Mouse (Mus musculus): ENCODE measurements at regions not wholly inside any gene's neighbourhood (a gene's known extent, or its start where the extent isn't known, plus 50 kb on each side); places are given as distances from the start of the nearest gene placed in this dataset.

- no peak for DNase-seq (ENCODE audit: low spot score in 2 of 2)
Observed at GRCm38 (mm10) chr9:41223406-41223805, 61.9 kb upstream of the Ubash3b start.

- DNase-seq (ENCODE audit: low spot score in 2 of 2): no peak
Observed at GRCm38 (mm10) chr9:41222346-41223015, 61.0 kb upstream of the Ubash3b start.

- no peak for DNase-seq (ENCODE audit: low spot score in 2 of 2)
Observed at GRCm38 (mm10) chr9:41221110-41221790, 59.8 kb upstream of the Ubash3b start.

GRCm38 (mm10) chr9:41220105-41220669 is 58.7 kb upstream of the Ubash3b start:
- no peak for DNase-seq (ENCODE audit: low spot score in 2 of 2)

DNA sequence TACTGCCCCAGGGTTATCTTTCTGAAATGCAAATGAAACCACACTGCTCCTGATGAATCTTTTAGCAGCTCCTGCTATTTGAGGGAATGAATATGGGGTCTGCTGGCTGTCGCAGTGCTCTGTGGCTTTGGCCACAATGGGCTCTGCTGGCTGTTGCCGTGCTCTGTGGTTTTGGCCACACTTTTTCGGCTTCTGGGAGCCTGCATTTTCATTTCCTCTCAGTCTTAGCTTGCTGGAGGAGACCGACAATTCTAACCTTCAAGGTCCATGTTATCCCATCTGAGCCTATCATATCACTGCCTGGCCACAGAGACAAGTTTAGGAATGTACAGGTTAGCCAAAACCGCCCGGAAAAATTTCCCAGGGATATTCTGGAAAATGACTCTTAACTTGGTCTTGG is 57.2 kb upstream of the Ubash3b start:
- no peak for DNase-seq (ENCODE audit: low spot score in 2 of 2)

DNA sequence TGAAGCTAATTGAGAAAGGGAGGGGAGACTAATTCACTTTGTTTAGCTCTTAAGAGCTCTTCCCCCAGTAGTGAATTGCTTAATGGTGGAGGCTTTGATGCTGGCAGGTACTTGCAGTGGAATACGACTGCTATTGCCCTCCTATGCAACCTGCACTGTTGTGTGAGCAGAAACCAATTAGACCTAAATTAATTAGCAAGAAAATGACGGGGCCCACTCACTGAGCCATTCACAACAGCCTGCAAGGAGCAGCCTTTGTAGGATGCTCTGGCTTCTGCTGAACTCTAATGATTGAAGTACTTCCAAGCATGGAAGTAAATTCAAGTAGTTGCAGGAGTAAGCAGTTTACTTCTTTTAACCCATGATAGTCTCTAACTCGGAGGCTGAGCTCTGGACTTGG is 54.8 kb upstream of the Ubash3b start:
- no peak for DNase-seq (ENCODE audit: low spot score in 2 of 2)

DNA sequence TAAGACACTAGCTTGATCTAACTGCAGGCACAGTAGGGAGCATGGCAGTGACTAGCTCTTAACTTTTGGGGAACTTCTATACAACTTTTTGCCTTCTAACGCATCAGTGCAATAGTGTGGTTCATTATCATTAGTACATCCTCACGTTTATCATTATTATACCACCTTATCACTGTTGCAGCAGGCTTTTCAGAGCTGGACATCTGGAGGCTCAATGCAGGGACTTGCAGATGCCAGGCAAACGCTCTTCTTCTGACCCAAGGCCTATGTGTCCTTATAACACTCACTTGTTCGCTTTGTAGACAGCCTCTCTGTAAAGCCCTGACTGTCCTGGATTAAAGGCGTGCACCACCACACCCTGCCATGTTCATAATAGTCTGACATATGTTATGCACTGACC is 53.5 kb upstream of the Ubash3b start:
- DNase-seq (ENCODE audit: low spot score in 2 of 2): no peak

DNA sequence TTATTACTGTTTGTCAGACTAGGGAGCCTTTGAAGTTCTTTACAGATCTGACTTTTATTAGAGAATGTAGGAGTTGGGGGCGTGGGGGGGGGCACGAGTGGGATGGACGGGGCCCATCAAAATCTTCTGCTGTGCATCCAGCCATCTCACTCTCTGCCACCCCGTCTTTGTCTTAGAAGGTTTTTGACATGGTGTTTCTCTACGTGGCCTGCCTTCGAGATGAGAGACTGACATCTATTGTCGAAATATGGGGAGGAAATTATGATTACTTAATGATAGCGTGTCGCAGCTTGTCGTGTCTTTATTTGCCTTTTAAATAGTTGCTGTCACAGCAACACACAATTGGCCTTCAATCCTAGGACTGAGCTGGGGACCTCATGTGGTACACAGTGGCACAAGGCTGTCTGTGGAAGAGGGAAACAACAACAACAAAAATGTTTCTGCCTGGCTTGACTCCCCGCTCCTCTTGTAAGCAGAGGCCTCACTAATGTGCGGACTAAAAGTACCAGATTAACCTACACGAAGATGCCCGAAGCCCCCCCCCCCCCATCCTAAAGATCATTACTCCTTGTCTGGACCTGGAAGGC is 51.5 kb upstream of the Ubash3b start:
- no peak for DNase-seq (ENCODE audit: low spot score in 2 of 2)

- no peak for DNase-seq (ENCODE audit: low spot score in 2 of 2)
Observed at GRCm38 (mm10) chr9:41212303-41212901, 50.9 kb upstream of the Ubash3b start.

- no peak for DNase-seq (ENCODE audit: low spot score in 2 of 2)
Observed at GRCm38 (mm10) chr9:41211865-41212302, 50.4 kb upstream of the Ubash3b start.

All from right cerebral cortex, postnatal 36 days (tissue).